Mouse (Mus musculus) adrenal gland, postnatal 14 days (tissue): ENCODE data around the gene Birc5. TPM values are rescaled to one million over a fixed set of nuclear protein-coding genes. Genes with fewer than 3 reads are reported as not detected.

ENCODE experiments used
- DNase-seq: peaks from one replicate; pipeline ENCODE4 v3.0.0; 2021; ENCODE audit warnings: mixed read lengths
- total RNA-seq: library from RNA; stranded (reverse); gene quantifications from 2 replicates; pipeline ENCODE4 v1.2.3, GENCODE M21; 2021

Birc5 gene
- total RNA-seq, 1 experiment from 2014 or later, result 22.6 TPM

- no peak for DNase-seq
Measured at GRCm38 (mm10) chr11:117854241-117854640, 5.2 kb downstream of the Birc5 start.

DNA sequence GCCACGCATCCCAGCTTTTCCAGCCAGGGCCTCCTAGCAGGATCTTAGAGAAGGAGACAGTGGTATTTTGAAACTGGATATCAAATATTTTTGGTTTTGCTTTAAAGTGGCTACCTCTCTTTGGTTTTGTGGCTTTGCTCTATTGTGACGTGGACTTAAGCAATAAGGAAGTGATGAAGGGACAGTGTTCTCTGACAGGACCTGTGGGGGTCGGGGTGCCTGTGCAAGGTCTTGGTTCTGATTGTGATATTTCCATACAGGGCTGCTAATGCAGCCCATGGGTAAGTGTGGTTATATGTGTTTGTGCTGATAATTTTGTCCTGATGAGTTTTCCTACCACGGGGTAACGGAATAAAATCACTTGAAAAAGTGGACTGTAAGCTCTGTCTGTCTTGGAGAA lies 6.3 kb downstream of the Birc5 start:
- no peak for DNase-seq

DNA sequence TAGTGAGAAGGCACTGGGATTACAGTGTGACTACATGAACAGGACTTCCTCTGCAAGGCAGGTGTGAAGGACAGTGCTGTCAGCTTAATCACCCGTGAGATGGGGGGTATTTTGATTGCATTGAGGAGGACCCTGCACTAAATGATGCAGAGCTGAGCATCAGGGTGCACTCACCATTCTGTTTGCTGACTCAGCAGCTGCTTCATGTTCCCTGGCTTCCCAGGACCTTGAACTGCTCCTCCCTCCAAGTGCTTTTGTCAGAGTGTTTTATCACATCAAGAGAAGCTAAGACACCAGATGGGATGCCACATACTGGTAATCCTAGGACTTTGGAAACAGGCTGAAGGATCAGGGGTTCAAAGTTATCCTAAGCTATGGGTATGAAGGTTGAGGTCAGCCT lies 6.9 kb downstream of the Birc5 start:
- no peak for DNase-seq

- DNase-seq, result no peak
Measured at GRCm38 (mm10) chr11:117857462-117857861, 8.4 kb downstream of the Birc5 start.

- DNase-seq, result no peak
Measured at GRCm38 (mm10) chr11:117858392-117858791, 9.3 kb downstream of the Birc5 start.

- DNase-seq, result no peak
Measured at GRCm38 (mm10) chr11:117860601-117861000, 11.6 kb downstream of the Birc5 start, which contains the start of gene Tmem235. TSS of gene Tmem235 (plus strand) at chr11:117860752.

DNA sequence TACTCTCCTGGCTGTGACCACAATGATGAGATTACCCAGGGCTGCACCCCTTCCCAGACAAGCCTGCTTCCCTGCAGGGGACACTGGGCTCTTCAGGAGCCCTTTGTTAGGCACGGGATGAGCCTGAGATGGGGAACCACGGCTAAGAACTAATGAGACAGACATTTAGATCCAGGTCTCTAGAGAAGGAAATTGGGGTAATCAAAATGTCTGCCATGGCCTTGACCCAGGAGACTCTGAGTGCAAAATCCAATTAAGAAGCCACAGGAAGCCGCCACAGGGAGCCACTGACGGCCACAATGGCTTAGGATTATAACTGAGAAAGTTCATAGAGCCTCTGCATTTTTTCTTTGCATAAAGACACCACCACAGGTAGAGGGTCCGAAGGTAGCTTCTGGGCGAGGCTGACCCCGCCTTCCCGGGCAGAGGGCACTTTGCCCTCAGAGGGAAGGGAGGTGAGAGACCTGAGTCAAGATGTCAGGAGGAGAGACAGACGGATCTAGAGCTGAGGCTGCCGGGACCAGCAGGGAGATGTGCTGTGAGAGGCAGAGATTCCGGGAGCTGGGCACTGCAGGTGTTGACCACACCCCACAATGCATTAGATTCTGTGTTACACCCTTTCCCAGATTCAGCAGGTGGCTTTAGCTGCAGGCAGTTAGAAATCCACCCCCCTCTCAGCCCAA lies 14.3 kb downstream of the Birc5 start:
- DNase-seq, result no peak

DNA sequence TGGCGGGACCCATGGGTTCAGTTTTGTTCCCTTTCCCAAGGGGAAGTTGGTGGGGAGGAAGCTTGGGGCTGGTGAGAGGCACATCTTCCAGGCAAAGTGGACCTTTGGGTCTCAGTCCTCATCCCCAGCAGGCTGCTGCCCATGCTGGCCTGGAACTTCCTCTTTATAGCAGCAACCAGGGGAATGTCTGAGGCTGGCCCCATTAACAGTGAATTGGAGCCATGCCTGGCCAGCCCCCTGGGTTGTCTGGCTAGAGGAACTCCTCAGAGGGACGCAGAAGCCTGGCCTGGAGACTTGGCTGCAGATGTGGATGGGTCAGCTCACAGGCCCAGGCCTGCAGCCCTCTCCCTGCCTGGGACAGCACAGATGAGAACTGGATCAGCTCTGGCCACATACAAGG lies 15.8 kb downstream of the Birc5 start:
- no peak for DNase-seq

GRCm38 (mm10) chr11:117865988-117866387 lies 16.9 kb downstream of the Birc5 start:
- no peak for DNase-seq

DNA sequence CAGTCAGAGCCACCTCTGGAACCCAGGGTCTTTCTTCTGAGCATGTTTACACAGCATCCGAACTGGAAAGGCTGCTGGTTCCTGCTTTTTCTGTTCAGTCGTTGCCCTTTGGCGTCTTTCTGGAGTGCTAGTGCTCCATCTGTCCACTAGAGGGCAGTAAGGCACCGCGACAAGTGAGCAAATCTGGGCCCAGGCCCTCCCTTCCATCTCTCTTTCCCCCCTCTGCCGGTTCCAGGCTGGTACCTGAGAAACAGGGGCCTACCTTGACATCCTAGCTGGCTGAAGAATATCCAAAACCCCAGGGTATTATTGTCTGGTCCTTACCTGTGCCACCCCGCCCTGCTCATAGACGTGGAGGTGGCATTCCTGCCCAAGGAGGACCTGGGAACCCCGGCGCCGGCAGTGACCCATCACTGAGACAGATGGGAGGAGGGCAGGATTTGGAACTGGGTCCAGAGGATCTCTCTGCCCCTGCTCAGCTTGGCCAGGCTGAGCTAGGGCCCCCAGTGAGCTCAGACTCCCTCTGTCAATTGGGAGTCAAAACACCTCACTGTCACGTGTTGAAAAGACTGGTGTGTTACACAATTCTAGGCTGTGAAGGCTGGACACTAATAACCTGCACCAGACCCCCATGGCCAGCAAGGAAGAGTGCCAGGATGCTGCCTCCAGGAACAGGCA lies 21.8 kb downstream of the Birc5 start:
- peak; percentile 84 for DNase-seq

GRCm38 (mm10) chr11:117871376-117871775 lies 22.3 kb downstream of the Birc5 start:
- no peak for DNase-seq

- DNase-seq, result no peak
Measured at GRCm38 (mm10) chr11:117871911-117872584, 23.0 kb downstream of the Birc5 start.

- DNase-seq, result peak; percentile 93
Measured at GRCm38 (mm10) chr11:117872861-117873608, 24.0 kb downstream of the Birc5 start, which contains the start of gene Tha1. TSS of gene Tha1 (minus strand) at chr11:117873481.

- peak; percentile 53 for DNase-seq
Measured at GRCm38 (mm10) chr11:117874419-117874818, 25.4 kb downstream of the Birc5 start.

- DNase-seq, result no peak
Measured at GRCm38 (mm10) chr11:117875681-117876080, 26.6 kb downstream of the Birc5 start.

- peak; percentile 74 for DNase-seq
Measured at GRCm38 (mm10) chr11:117877917-117878745, 29.1 kb downstream of the Birc5 start.

GRCm38 (mm10) chr11:117878892-117879291 lies 29.8 kb downstream of the Birc5 start:
- no peak for DNase-seq

- no peak for DNase-seq
Measured at GRCm38 (mm10) chr11:117879676-117880075, 30.6 kb downstream of the Birc5 start.

GRCm38 (mm10) chr11:117880336-117880976 lies 31.4 kb downstream of the Birc5 start:
- DNase-seq, result no peak

DNA sequence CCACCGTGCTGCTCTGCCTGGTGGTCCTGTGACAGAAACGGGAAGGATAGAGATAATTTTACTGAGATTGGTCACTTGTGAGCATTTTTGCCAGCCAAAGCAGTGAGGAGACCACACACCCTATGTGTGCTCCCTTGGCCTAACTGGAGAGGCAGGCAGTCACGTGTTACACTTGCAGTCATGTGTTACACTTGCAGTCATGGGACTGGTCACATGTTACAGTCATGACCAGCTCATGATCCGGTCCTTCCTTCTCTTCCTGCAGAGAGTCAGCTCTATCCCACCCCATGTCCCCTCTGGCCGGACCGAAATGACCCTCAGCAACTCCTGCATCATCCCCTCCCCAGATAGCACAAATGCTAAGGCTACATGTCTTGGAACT lies 31.9 kb downstream of the Birc5 start:
- no peak for DNase-seq

GRCm38 (mm10) chr11:117881787-117882186 lies 32.7 kb downstream of the Birc5 start:
- peak; percentile 65 for DNase-seq
